Mouse (Mus musculus) heart, postnatal 10 days (tissue): ENCODE measurements around the gene Fam214a. TPM values are rescaled to one million over a fixed set of nuclear protein-coding genes. Genes with fewer than 3 reads are reported as not detected.
A peak's percentile ranks its signal among the peaks of the same experiment; 100 is the strongest.

ENCODE experiments used
- DNase-seq, 2 experiments: peaks; one replicate each; pipeline ENCODE4 v3.0.0; 2021
- intact Hi-C: fragments of 180-260 bp; cut with DNase I; formaldehyde crosslinking; loops from one replicate; pipeline ENCODE4 v1.15.1; 2025
- total RNA-seq, 2 experiments: library from RNA; stranded (reverse); gene quantifications; 2 replicates each; pipeline ENCODE4 v1.2.3; 2021

Gene Fam214a
- total RNA-seq, 2 experiments from 2014 or later = 25.9 to 26.5 TPM

- intact Hi-C loops = no loop called here
- no peak for DNase-seq
These were observed 69.9 kb downstream of the Fam214a start for GRCm38 (mm10) chr9:75022546-75022945.

GRCm38 (mm10) chr9:75023150-75023894 is 70.6 kb downstream of the Fam214a start:
- intact Hi-C loops = no loop called here
- DNase-seq = no peak

- intact Hi-C loops = no loop called here
These were observed 71.4 kb downstream of the Fam214a start for GRCm38 (mm10) chr9:75024089-75024488.

DNA sequence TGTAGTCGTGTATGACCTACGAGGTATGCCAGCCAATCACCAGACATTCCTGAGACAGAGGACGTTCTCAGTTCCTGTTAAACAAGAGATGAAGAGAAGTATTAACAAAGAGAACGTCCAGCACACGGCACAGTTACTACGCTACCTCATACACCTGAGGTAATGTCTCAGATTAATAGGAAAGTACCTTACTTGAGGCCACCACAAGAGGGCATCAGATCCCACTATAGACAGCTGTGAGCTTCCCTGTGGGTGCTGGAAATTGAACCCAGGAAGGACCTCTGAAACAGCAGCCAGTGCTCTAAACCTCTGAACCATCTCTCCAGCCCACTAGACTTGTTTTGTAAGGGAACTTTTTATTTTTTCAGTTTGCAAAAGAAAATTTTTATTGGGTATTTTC is 73.0 kb downstream of the Fam214a start:
- DNase-seq = no peak
- intact Hi-C loops = no loop called here

More at GRCm38 (mm10) chr9:75024089-75024488, 71.4 kb downstream of the Fam214a start:
- no peak for DNase-seq

DNA sequence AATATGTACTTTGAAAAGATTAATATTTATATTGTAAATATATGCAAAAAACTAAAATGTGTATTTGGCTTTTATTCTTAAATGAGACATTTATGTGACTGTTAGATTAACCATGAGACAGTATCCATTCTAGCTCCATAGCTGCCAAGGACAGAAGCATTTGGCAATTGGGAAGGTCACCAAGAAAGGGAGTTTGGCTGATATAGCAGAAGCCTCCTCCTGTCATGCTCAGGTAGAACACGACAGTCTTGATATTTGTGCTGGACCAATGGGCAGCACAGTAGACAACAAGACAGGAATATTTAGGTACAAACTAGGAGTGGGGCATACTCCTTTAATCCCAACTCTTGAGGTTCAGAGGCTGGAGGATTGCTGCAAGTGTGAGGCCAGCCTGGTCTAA is 79.7 kb downstream of the Fam214a start:
- intact Hi-C loops = loop anchor here (5.0 kb wide), 1 partner anchor 125 kb away; no protein-coding TSS in a partner anchor
- DNase-seq = no peak

DNA sequence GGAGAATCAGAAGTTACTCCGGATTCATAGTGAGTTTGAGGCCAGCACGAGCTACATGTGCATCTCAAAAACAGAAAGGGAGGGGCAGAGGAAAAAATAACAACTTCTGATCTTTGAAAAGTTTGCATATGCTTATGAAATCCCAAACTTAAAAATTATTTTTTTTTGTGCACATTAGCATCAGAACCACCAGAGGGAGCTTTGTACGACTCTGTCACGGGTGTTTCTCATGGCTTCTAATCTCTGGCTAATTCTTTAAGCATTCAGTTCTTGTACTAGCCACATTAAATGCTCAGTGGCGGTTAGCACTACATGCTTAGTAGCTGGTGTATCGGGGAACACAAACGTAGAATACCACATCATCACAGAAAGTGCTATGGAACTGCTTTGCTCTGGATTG is 80.5 kb downstream of the Fam214a start:
- intact Hi-C loops = loop anchor here (5.0 kb wide), 1 partner anchor 126 kb away; no protein-coding TSS in a partner anchor
- no peak for DNase-seq

GRCm38 (mm10) chr9:75034691-75035090 is 82.0 kb downstream of the Fam214a start:
- no peak for DNase-seq
- intact Hi-C loops = loop anchor here (5.0 kb wide), 1 partner anchor 127 kb away; no protein-coding TSS in a partner anchor

DNA sequence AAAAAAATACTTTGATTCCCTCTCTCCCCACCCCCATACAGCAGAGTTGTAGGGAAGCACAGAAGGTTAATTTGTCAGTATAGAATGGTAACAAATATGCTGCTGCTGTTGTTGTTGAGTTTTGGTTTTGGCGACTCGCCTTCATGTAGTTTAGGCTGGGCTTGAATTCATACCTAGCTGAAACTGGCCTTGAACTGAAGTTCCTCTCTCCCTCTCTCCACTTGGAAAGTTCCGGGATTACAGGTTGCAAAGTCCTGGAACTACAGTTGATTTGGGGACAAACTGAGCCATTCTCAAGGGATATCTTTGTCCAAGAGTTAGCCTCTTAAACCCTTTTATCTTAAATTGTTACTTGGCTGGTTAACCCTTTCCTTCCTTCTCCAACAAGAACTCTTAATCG is 83.3 kb downstream of the Fam214a start:
- DNase-seq = no peak
- intact Hi-C loops = no loop called here

DNA sequence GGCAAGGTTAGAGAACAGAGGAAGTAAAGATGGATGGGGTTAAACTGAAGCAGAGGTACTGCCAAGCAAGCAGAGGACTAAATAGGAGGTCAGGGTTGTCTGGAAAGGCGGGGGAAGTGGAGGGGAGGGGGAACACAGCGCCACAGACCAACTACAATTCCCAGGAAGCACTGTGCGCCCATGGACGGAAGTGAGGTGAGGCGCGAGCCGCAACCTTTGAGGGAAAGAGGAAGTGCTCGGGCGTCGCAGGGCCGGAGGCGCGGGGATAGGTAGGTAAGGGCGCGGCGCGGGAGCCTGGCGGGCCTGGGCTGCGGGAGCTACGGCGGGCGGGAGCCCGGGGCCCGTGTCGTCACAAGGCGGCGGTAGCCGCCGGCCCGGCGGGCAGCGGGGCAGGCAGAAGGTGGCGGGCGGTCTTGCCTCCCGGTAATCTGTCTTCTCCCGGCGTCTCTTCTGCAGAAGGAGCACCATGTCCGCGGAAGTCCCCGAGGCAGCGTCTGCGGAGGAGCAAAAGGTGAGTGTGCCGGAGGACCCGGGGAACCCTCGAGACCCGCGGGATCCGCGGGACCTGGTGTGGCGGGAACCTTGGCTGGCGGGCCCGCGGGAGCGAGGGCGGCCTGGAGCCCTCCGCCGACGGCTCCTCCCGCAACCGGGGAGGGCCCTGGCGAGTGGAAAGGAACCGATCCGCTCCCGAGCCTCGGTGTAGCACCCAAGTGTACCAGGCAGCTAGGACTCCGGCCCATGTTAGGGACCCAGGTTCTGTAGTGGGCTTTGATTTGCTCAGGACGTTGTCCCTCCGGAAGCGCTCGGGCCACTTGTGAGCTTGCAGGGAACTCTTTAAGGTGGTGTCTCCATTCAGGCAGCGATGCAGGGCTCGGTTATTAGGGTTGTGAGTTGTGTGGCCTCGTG is 85.0 kb downstream of the Fam214a start, which contains the start of gene Arpp19:
Gene Arpp19, plus strand, starts transcription at position 164 of the 906 bp plus-strand sequence.
- intact Hi-C loops = no loop called here
- DNase-seq = peak; percentile 85 to 87

DNA sequence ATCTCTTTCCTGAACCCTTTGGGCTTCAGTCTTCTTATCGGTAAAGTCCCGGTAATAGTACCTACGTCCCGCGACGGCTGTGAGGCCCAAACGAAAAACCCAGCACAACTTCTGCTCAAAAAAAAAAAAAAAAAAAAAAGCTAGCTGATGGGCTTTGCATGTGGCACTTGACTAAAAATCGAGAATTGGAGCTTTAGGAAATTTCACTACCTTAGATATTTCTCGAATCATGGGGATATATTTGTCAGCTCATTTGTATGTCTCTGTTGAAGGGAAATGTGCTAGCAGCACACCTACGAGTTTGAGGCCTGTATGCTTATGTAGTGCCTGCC is 85.6 kb downstream of the Fam214a start:
- intact Hi-C loops = no loop called here

DNA sequence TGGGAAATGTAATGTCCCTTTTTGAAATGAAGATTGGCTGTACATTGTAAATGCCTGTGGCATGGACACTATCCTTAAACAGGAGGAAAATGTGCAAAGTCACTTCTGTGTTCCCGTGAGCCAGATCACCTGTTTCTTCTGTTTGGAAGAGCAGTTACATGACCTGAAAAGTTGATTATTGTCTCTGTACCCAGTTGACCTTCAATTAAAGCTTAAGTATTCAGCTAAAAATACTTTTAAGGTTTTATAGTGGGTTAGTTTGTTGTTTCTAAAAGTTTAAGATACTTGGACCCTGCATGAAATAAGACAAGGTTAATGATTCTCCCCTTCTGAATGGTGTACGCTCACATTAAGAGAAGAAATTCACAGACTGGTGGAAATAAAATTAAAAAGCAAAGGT is 87.9 kb downstream of the Fam214a start:
- intact Hi-C loops = no loop called here

More for the DNA sequence above, 85.6 kb downstream of the Fam214a start:
- DNase-seq = no peak

GRCm38 (mm10) chr9:75041840-75042525 is 89.3 kb downstream of the Fam214a start:
- intact Hi-C loops = no loop called here

More for the DNA sequence above, 87.9 kb downstream of the Fam214a start:
- DNase-seq = no peak

GRCm38 (mm10) chr9:75043191-75043590 is 90.5 kb downstream of the Fam214a start:
- no peak for DNase-seq
- intact Hi-C loops = no loop called here

More at GRCm38 (mm10) chr9:75041840-75042525, 89.3 kb downstream of the Fam214a start:
- DNase-seq = no peak

DNA sequence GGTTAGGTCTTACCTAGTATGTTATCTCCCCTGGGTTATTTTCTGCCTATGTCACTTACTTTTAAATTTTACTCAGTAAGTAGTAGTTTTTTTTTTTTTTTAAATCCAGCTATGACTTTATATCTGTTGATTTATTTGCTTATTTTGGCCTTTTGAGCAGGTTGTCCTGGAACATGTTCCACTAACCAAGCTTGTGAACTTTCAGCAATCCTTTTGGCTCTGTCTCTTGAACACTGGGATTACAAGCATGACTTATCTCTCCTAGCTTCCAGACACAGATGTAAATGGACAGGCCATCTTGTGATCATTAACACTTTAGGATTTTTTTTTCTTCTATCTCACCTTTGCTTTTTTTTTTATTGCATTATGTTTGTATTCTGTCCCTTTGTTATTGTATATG is 94.4 kb downstream of the Fam214a start:
- intact Hi-C loops = loop anchor here (5.0 kb wide), 1 partner anchor 100 kb away; no protein-coding TSS in a partner anchor
- no peak for DNase-seq

- DNase-seq = no peak
- intact Hi-C loops = loop anchor here (5.0 kb wide), 1 partner anchor 98 kb away; no protein-coding TSS in a partner anchor
These were observed 96.4 kb downstream of the Fam214a start for GRCm38 (mm10) chr9:75049100-75049499.

GRCm38 (mm10) chr9:75050003-75050402 is 97.3 kb downstream of the Fam214a start:
- peak; percentile 76 to 82 for DNase-seq
- intact Hi-C loops = loop anchor here (2.0 to 5.0 kb wide), 3 partner anchors 147 to 232 kb away; no protein-coding TSS in a partner anchor

DNA sequence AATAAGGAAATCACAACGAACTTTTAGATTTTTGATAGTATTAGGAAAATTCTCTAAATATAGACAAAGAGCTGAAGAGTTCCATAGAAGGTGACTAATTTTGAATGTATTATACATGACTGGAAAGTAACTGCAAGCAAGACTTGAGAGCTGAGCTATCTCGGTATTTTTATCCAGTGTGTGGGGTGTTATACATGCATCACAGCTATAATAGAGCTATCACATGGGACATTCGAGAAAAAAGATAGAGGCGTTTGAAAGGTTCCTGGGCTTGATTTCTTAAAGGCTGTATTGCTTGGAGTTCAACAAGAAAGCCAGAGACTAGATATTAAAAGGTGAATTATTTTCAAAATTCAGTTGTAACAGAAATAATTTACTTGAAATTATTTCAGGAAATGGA is 99.2 kb downstream of the Fam214a start:
- intact Hi-C loops = loop anchor here (2.0 to 5.0 kb wide), 3 partner anchors 145 to 230 kb away; no protein-coding TSS in a partner anchor
- DNase-seq = no peak

GRCm38 (mm10) chr9:75055046-75055445 is 102.4 kb downstream of the Fam214a start:
- intact Hi-C loops = no loop called here
- DNase-seq = no peak

GRCm38 (mm10) chr9:75064678-75065331 is 112.1 kb downstream of the Fam214a start:
- intact Hi-C loops = no loop called here
- no peak for DNase-seq

DNA sequence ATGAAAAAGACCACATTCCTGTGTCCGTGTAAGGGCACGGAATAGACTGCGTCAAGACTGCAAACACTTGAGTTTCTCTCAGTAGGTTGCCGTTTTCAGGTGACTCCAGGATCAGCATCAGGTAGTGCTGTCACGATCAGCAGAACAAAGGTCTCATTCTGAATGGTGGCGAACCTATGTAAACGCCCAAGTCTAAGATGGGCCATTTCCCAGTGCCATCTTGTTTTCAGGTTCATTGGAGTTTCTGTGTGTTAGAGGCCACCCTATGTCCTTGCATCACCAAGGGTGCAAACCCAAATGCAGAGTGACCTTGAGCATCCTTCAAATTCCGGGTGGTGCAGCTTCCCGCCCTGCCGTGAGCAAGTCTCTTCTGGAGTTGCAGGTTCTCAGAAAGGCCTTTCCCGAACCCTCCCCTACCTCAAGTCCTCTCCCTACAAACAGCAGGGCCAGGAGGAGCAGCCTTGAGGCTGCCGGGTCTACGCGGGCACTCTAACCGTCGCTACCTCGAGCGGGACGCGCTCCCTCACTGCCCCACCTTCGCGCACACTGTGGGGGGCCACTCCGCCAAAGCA is 117.9 kb downstream of the Fam214a start, which contains the start of gene Myo5a:
Gene Myo5a, plus strand, starts transcription at position 559 of the 572 bp plus-strand sequence.
- intact Hi-C loops = no loop called here
- DNase-seq = no peak
